Comparison of ENCODE assay signal across 7 mouse cellular contexts in genomic region chr2:160621001-160621448, GRCm38 (mm10). TPM values are rescaled to one million over a fixed set of nuclear protein-coding genes. Genes with fewer than 3 reads are reported as not detected.
A peak's percentile ranks its signal among the peaks of the same experiment; 100 is the strongest.
DNase-seq lines count a peak whose midpoint lies in the region; ATAC-seq and TF ChIP-seq lines count a peak whose summit lies in the region.

No protein-coding gene starts in this region.

- H3K9ac ChIP-seq in embryonic facial prominence, embryonic 13.5 days = no peak overlapping the region
- no peak overlapping the region for H3K9ac ChIP-seq in heart, postnatal 0 days (replicated peaks; ENCODE audit: low read depth, low read length)
- no peak overlapping the region for H3K9ac ChIP-seq in stomach, postnatal 0 days (ENCODE audit: low read length)

- TF ChIP-seq EP300 in heart, postnatal 0 days (IDR thresholded peaks at IDR 0.05; ENCODE audit: low read depth) = no peak
- TF ChIP-seq EP300 in stomach, postnatal 0 days (optimal IDR thresholded peaks at IDR 0.05) = no peak

- peak; percentile 7 for DNase-seq in right cerebral cortex, postnatal 25 days
- DNase-seq in right cerebral cortex, postnatal 14 days = no peak
- DNase-seq in heart, postnatal 0 days (ENCODE audit: low spot score) = peak; percentile 80
- no peak for DNase-seq in stomach, postnatal 0 days (ENCODE audit: low spot score)
- DNase-seq in urinary bladder, postnatal 36 days (ENCODE audit: low spot score in 2 of 2) = no peak

- no peaks in the 10 kb centered on the region for H3K36me3 ChIP-seq in embryonic facial prominence, embryonic 13.5 days
- H3K36me3 ChIP-seq in heart, postnatal 0 days (replicated peaks; ENCODE audit: control insufficient read depth, insufficient read depth, low read length) = no peaks in the 10 kb centered on the region; the same call in 1 of the 2 replicates
- no peaks in the 10 kb centered on the region for H3K36me3 ChIP-seq in stomach, postnatal 0 days (ENCODE audit: control insufficient read depth, insufficient read depth, low read length)

- peak overlapping the region; percentile 26; the same call in 1 of the 2 replicates for H3K4me2 ChIP-seq in embryonic facial prominence, embryonic 13.5 days
- H3K4me2 ChIP-seq in heart, postnatal 0 days (ENCODE audit: low read depth, low read length) = no peak overlapping the region
- no peak overlapping the region for H3K4me2 ChIP-seq in stomach, postnatal 0 days (replicated peaks; ENCODE audit: low read depth)

- 0 out of 2 replicates have a peak, but pooled peaks cover 3% of the 10 kb centered on the region for H3K27me3 ChIP-seq in embryonic facial prominence, embryonic 13.5 days
- H3K27me3 ChIP-seq in heart, postnatal 0 days (ENCODE audit: control insufficient read depth, insufficient read depth, low read length) = no peaks in the 10 kb centered on the region
- H3K27me3 ChIP-seq in stomach, postnatal 0 days (ENCODE audit: control insufficient read depth, insufficient read depth, low read length) = no peaks in the 10 kb centered on the region

- TF ChIP-seq CTCF in heart, postnatal 0 days (IDR thresholded peaks at IDR 0.05; ENCODE audit: low read depth) = no peak
- TF ChIP-seq CTCF in stomach, postnatal 0 days (IDR thresholded peaks at IDR 0.05; ENCODE audit: low read depth) = no peak

- 43% methylated on average over 11 of the region's 11 CpGs for WGBS in embryonic facial prominence, embryonic 13.5 days
- whole genome bisulfite sequencing in heart, postnatal 0 days = 35% methylated on average over 11 of the region's 11 CpGs
- WGBS in stomach, postnatal 0 days = 72% methylated on average over 11 of the region's 11 CpGs

- H3K4me3 ChIP-seq in embryonic facial prominence, embryonic 13.5 days = no peak overlapping the region
- H3K4me3 ChIP-seq in heart, postnatal 0 days (ENCODE audit: low read depth, low read length) = no peak overlapping the region
- H3K4me3 ChIP-seq in stomach, postnatal 0 days (ENCODE audit: low read depth, low read length) = no peak overlapping the region

- peak overlapping the region; percentile 64 for H3K27ac ChIP-seq in embryonic facial prominence, embryonic 13.5 days
- H3K27ac ChIP-seq in heart, postnatal 0 days (ENCODE audit: low read depth) = peak overlapping the region; percentile 93
- H3K27ac ChIP-seq in stomach, postnatal 0 days (replicated peaks) = peak overlapping the region; percentile 85

- no peaks in the 10 kb centered on the region for H3K9me3 ChIP-seq in embryonic facial prominence, embryonic 13.5 days
- H3K9me3 ChIP-seq in heart, postnatal 0 days (replicated peaks; ENCODE audit: control insufficient read depth, low read length) = no peaks in the 10 kb centered on the region
- no peaks in the 10 kb centered on the region for H3K9me3 ChIP-seq in stomach, postnatal 0 days (ENCODE audit: control insufficient read depth, low read length)

- H3K4me1 ChIP-seq in embryonic facial prominence, embryonic 13.5 days = peaks cover 27% of the 10 kb centered on the region
- peaks cover 30% of the 10 kb centered on the region for H3K4me1 ChIP-seq in heart, postnatal 0 days (ENCODE audit: control insufficient read depth, insufficient read depth)
- 0 out of 2 replicates have a peak, but pooled peaks cover 8% of the 10 kb centered on the region for H3K4me1 ChIP-seq in stomach, postnatal 0 days (replicated peaks; ENCODE audit: control insufficient read depth, insufficient read depth)

- no peak for ATAC-seq in embryonic facial prominence, embryonic 13.5 days (ENCODE audit: insufficient number of reproducible peaks, insufficient read depth, low FRiP score, low TSS enrichment, low read depth)
- ATAC-seq in heart, postnatal 0 days (ENCODE audit: insufficient read depth, low read depth) = peak; percentile 78
- ATAC-seq in stomach, postnatal 0 days (ENCODE audit: low FRiP score, low TSS enrichment) = no peak
- no peak for ATAC-seq in megakaryocyte progenitor cell, adult 5-6 weeks (replicated peaks; ENCODE audit: poor library complexity)

RNA-seq across cellular contexts. Expression of gene Top1, which starts 24.7 kb away (rescaled TPM):
- 105 and 107 TPM in 2 replicates for polyA plus RNA-seq in embryonic facial prominence, embryonic 13.5 days (2015; fragmentation: Nextera tagmentation; extraction: Ambion mirVana)
- 14.8 and 23.5 TPM in 2 replicates for total RNA-seq in heart, postnatal 0 days (2014; rRNA removed; ENCODE audit: low replicate concordance)
- polyA plus RNA-seq in heart, postnatal 0 days (2015; fragmentation: Nextera tagmentation; extraction: Ambion mirVana) = 30.7 and 33.2 TPM in 2 replicates
- 29.7 and 30.6 TPM in 2 replicates for polyA plus RNA-seq in stomach, postnatal 0 days (2015; fragmentation: Nextera tagmentation; extraction: Ambion mirVana)
- 119 and 120 TPM in 2 replicates for total RNA-seq in megakaryocyte progenitor cell, adult 5-6 weeks (2015)
- total RNA-seq in megakaryocyte progenitor cell, adult 5-6 weeks (2017) = 149 and 151 TPM in 2 replicates

Comparison
In these comparisons a context has a peak if more than half of its experiments do, and no peak if none do; other contexts are left out.
1. DNase-seq: peak in right cerebral cortex, postnatal 25 days (single experiment) and heart, postnatal 0 days (single experiment); none in right cerebral cortex, postnatal 14 days (single experiment), stomach, postnatal 0 days (single experiment) and urinary bladder, postnatal 36 days (0 of 2).
2. Peak in every context shown above with its lines, with median percentiles within 50 percentile points of each other: H3K27ac ChIP-seq.